Mouse (Mus musculus): ENCODE data around the gene Rhog. TPM values are rescaled to one million over a fixed set of nuclear protein-coding genes. Genes with fewer than 3 reads are reported as not detected.

Rhog gene
- polyA plus RNA-seq (2021; fragmentation: Nextera tagmentation): 31.5 and 45.8 TPM in 2 replicates
- long read RNA-seq, experiment 1, transcript Rhog-201 (2 exons, 1,269 nt): major isoform, 31 of 32 reads
- long read RNA-seq, experiment 1, partial matches to known transcripts: 1 of 32 reads
- long read RNA-seq, experiment 1, other reads (novel, unspliced or antisense): 0 of 32 reads
- long read RNA-seq, experiment 2, transcript Rhog-201 (2 exons, 1,269 nt): major isoform, 12 of 19 reads
- long read RNA-seq, experiment 2, partial matches to known transcripts: 6 of 19 reads
- long read RNA-seq, experiment 2, other reads (novel, unspliced or antisense): 1 of 19 reads

GRCm38 (mm10) chr7:102255954-102256353 lies at the start of gene Rhog:
Gene Rhog, minus strand, starts transcription at chr7:102256054.

GRCm38 (mm10) chr7:102267601-102268394 lies 11.9 kb upstream of the Rhog start, which contains the start of gene Stim1:
Gene Stim1, plus strand, starts transcription at chr7:102267806.

GRCm38 (mm10) chr7:102209756-102210721 lies 45.8 kb downstream of the Rhog start, which contains the start of the genes Nup98 and Pgap2:
Gene Nup98, minus strand, starts transcription at chr7:102210176.
Gene Pgap2, plus strand, starts transcription at chr7:102210208.

Other genes starting within 250 kb of the Rhog start
- 0.49 and 0.93 TPM in 2 replicates for gene Il18bp, start 237.4 kb downstream of the Rhog start, polyA plus RNA-seq (2021; fragmentation: Nextera tagmentation)
- 18.9 and 23.6 TPM in 2 replicates for gene Rnf121, start 190.6 kb downstream of the Rhog start, polyA plus RNA-seq (2021; fragmentation: Nextera tagmentation)
- 3.1 and 3.3 TPM in 2 replicates for gene Xndc1, start 190.5 kb downstream of the Rhog start, polyA plus RNA-seq (2021; fragmentation: Nextera tagmentation)
- gene Xntrpc, start 190.3 kb downstream of the Rhog start, polyA plus RNA-seq (2021; fragmentation: Nextera tagmentation): 0.08 and 0.09 TPM in 2 replicates
- gene Trpc2, start 172.9 kb downstream of the Rhog start, polyA plus RNA-seq (2021; fragmentation: Nextera tagmentation): not detected in 2 replicates
- gene Art1, start 154.3 kb downstream of the Rhog start, polyA plus RNA-seq (2021; fragmentation: Nextera tagmentation): 0.14 TPM in 1 of 2 replicates, not detected in the other
- gene Art5, start 146.6 kb downstream of the Rhog start, polyA plus RNA-seq (2021; fragmentation: Nextera tagmentation): 0.11 TPM in 1 of 2 replicates, not detected in the other
- gene Chrna10, start 139.2 kb downstream of the Rhog start, polyA plus RNA-seq (2021; fragmentation: Nextera tagmentation): 0.42 TPM in 1 of 2 replicates, not detected in the other
- gene Nup98, start 45.9 kb downstream of the Rhog start, polyA plus RNA-seq (2021; fragmentation: Nextera tagmentation): 7.1 and 9.7 TPM in 2 replicates
- gene Pgap2, start 45.8 kb downstream of the Rhog start, polyA plus RNA-seq (2021; fragmentation: Nextera tagmentation): 25.4 and 29.4 TPM in 2 replicates
- 18.8 and 22.2 TPM in 2 replicates for gene Stim1, start 11.8 kb upstream of the Rhog start, polyA plus RNA-seq (2021; fragmentation: Nextera tagmentation)
- 7.2 and 7.6 TPM in 2 replicates for gene Rrm1, start 185.6 kb upstream of the Rhog start, polyA plus RNA-seq (2021; fragmentation: Nextera tagmentation)
- gene Olfr543, start 225.6 kb upstream of the Rhog start, polyA plus RNA-seq (2021; fragmentation: Nextera tagmentation): not detected in 2 replicates
- not detected in 2 replicates for gene Olfr544, start 232.3 kb upstream of the Rhog start, polyA plus RNA-seq (2021; fragmentation: Nextera tagmentation)
- not detected in 2 replicates for gene Olfr545, start 243.5 kb upstream of the Rhog start, polyA plus RNA-seq (2021; fragmentation: Nextera tagmentation)

Measured in left cerebral cortex, adult 6 months (tissue).